In genomic region chr5:53934040-53934439, GRCm38 (mm10) we compare ENCODE assay signal across 6 mouse cellular contexts.
"Had no signal": no experiment of that assay in that cellular context is flagged by ENCODE, and none has a peak within 500 bp of the region (broad histone marks: within the 10 kb centered on the region; RNA-seq: fewer than 3 reads in every experiment).

No protein-coding gene starts in this region.

- H3K27ac ChIP-seq: left cerebral cortex, adult 2 months; liver, embryonic 13.5 days had no signal

- DNase-seq: layer of hippocampus, postnatal 36 days; liver, embryonic 13.5 days; thymus, postnatal 25 days had no signal

- H3K4me1 ChIP-seq: liver, embryonic 13.5 days had no signal

- H3K27me3 ChIP-seq: liver, embryonic 13.5 days; lung, embryonic 15.5 days had no signal

- H3K36me3 ChIP-seq: liver, embryonic 13.5 days; lung, embryonic 15.5 days had no signal

- H3K9me3 ChIP-seq: liver, embryonic 13.5 days; lung, embryonic 15.5 days had no signal

- H3K9ac ChIP-seq: liver, embryonic 13.5 days; lung, embryonic 15.5 days had no signal

- H3K4me3 ChIP-seq: left cerebral cortex, adult 2 months; liver, embryonic 13.5 days; lung, embryonic 15.5 days had no signal

- H3K4me2 ChIP-seq: liver, embryonic 13.5 days; lung, embryonic 15.5 days; midbrain, embryonic 11.5 days had no signal
